Mouse (Mus musculus): ENCODE data around the gene Utp11.

Gene Utp11

GRCm38 (mm10) chr4:124672347-124673320, 20.8 kb downstream of the Utp11 start:
- no peak for DNase-seq (ENCODE audit: low spot score)

- no peak for DNase-seq (ENCODE audit: low spot score)
Measured at GRCm38 (mm10) chr4:124671583-124671982, 21.8 kb downstream of the Utp11 start.

- DNase-seq (ENCODE audit: low spot score), result no peak
Measured at GRCm38 (mm10) chr4:124670232-124670631, 23.2 kb downstream of the Utp11 start.

GRCm38 (mm10) chr4:124668078-124668477, 25.3 kb downstream of the Utp11 start:
- DNase-seq (ENCODE audit: low spot score), result no peak

GRCm38 (mm10) chr4:124667476-124668033, 25.8 kb downstream of the Utp11 start:
- peak; percentile 48 for DNase-seq (ENCODE audit: low spot score)

GRCm38 (mm10) chr4:124664604-124665003, 28.8 kb downstream of the Utp11 start:
- no peak for DNase-seq (ENCODE audit: low spot score)

- DNase-seq (ENCODE audit: low spot score), result no peak
Measured at GRCm38 (mm10) chr4:124664185-124664584, 29.2 kb downstream of the Utp11 start.

GRCm38 (mm10) chr4:124663034-124663433, 30.4 kb downstream of the Utp11 start:
- DNase-seq (ENCODE audit: low spot score), result no peak

GRCm38 (mm10) chr4:124660603-124661002, 32.8 kb downstream of the Utp11 start:
- DNase-seq (ENCODE audit: low spot score), result no peak

GRCm38 (mm10) chr4:124659251-124660217, 33.9 kb downstream of the Utp11 start:
- no peak for DNase-seq (ENCODE audit: low spot score)

- no peak for DNase-seq (ENCODE audit: low spot score)
Measured at GRCm38 (mm10) chr4:124658412-124658851, 35.0 kb downstream of the Utp11 start.

GRCm38 (mm10) chr4:124657781-124658180, 35.6 kb downstream of the Utp11 start:
- DNase-seq (ENCODE audit: low spot score), result no peak

- DNase-seq (ENCODE audit: low spot score), result peak; percentile 89
Measured at GRCm38 (mm10) chr4:124656854-124657650, 36.3 kb downstream of the Utp11 start.

- no peak for DNase-seq (ENCODE audit: low spot score)
Measured at GRCm38 (mm10) chr4:124656518-124656853, 36.9 kb downstream of the Utp11 start, which contains the start of gene Pou3f1. Gene Pou3f1, plus strand, starts transcription at chr4:124656807.

GRCm38 (mm10) chr4:124652886-124653285, 40.5 kb downstream of the Utp11 start:
- no peak for DNase-seq (ENCODE audit: low spot score)

GRCm38 (mm10) chr4:124647909-124648308, 45.5 kb downstream of the Utp11 start:
- no peak for DNase-seq (ENCODE audit: low spot score)

- no peak for DNase-seq (ENCODE audit: low spot score)
Measured at GRCm38 (mm10) chr4:124646591-124646990, 46.8 kb downstream of the Utp11 start.

GRCm38 (mm10) chr4:124644974-124645433, 48.4 kb downstream of the Utp11 start:
- no peak for DNase-seq (ENCODE audit: low spot score)

GRCm38 (mm10) chr4:124643859-124644258, 49.5 kb downstream of the Utp11 start:
- no peak for DNase-seq (ENCODE audit: low spot score)

- no peak for DNase-seq (ENCODE audit: low spot score)
Measured at GRCm38 (mm10) chr4:124639715-124640114, 53.7 kb downstream of the Utp11 start.

- DNase-seq (ENCODE audit: low spot score), result no peak
Measured at GRCm38 (mm10) chr4:124633281-124633680, 60.1 kb downstream of the Utp11 start.
